Mouse (Mus musculus): ENCODE data around the gene Gm20458. TPM values are rescaled to one million over a fixed set of nuclear protein-coding genes. Genes with fewer than 3 reads are reported as not detected.

Gm20458 gene
- polyA plus RNA-seq (2015; fragmentation: Nextera tagmentation; extraction: Ambion mirVana): 12.2 and 12.5 TPM in 2 replicates

GRCm38 (mm10) chr2:164460745-164461551, at the start of gene Gm20458:
Gm20458 (plus strand) TSS chr2:164460967.
- under 1% methylated on average over 76 of the region's 79 CpGs for WGBS
- no peaks in the 10 kb centered on the region for H3K27me3 ChIP-seq
- H3K4me2 ChIP-seq (replicated peaks): peak within 1 kb of the TSS; percentile 68
- peaks cover 28% of the 10 kb centered on the region for H3K36me3 ChIP-seq
- peak; percentile 98 for ATAC-seq (ENCODE audit: insufficient number of reproducible peaks, low FRiP score, low TSS enrichment, low read depth)
- peaks cover 33% of the 10 kb centered on the region for H3K4me1 ChIP-seq
- peak within 1 kb of the TSS; percentile 58 for H3K4me3 ChIP-seq (replicated peaks)
- H3K27ac ChIP-seq (replicated peaks): peak within 1 kb of the TSS; percentile 77
- H3K9ac ChIP-seq: peak within 1 kb of the TSS; percentile 66
- H3K9me3 ChIP-seq (replicated peaks): no peaks in the 10 kb centered on the region

DNA sequence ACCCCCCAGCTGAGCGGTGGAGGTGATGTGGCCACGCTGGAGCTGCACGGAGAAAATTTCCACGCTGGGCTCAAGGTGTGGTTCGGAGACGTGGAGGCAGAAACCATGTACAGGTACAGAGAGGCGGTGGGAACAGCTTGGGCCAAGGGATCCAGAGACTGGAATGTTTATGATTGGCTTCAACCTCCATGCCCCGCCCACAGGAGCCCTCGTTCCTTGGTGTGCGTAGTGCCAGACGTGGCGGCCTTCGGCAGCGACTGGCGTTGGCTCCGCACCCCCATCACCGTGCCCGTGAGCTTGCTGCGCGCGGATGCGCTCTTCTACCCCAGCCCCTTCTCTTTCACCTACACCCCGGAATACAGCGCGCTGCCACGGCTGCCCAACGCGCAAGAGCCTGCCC, 46.6 kb upstream of the Gm20458 start:
- Histone ChIP-seq H3K4me3 (replicated peaks) (peak overlapping the region; percentile 13; the same call in 1 of the 2 replicates), H3K36me3 (no peaks in the 10 kb centered on the region), H3K9me3 (replicated peaks) (no peaks in the 10 kb centered on the region), H3K4me1 (peaks cover 7% of the 10 kb centered on the region; the same call in 1 of the 2 replicates), H3K9ac (no peak overlapping the region), H3K27me3 (peaks cover 32% of the 10 kb centered on the region), H3K27ac (replicated peaks) (no peak overlapping the region), H3K4me2 (replicated peaks) (peak overlapping the region; percentile 46)
- no peak for ATAC-seq (ENCODE audit: insufficient number of reproducible peaks, low FRiP score, low TSS enrichment, low read depth)
- WGBS: 19% methylated on average over 28 of the region's 28 CpGs

DNA sequence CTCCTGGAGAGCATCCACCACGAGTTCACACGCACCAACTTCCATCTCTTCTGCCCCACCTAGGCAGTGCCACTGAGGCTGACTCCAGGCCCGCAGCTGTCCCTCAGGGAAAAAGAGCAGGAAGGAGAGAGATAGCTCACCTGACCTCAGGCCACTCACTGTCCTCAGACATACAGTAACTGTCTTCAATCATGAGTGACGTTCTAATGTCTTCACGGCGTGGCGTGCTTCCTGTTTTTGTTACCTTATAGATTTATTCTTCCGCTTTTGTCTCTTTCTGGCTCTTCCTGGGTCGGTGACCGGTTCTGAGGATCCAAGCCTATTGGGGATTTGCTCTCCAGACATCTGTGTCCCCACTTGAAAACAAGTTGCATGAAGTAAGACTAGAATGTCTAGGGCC, 46.2 kb upstream of the Gm20458 start:
- 72% methylated on average over 10 of the region's 10 CpGs for WGBS
- Histone ChIP-seq H3K9me3 (replicated peaks) (no peaks in the 10 kb centered on the region), H3K9ac (no peak overlapping the region), H3K4me1 (peaks cover 7% of the 10 kb centered on the region; the same call in 1 of the 2 replicates), H3K27ac (replicated peaks) (no peak overlapping the region), H3K36me3 (no peaks in the 10 kb centered on the region), H3K4me3 (replicated peaks) (peak overlapping the region; percentile 13; the same call in 1 of the 2 replicates), H3K4me2 (replicated peaks) (peak overlapping the region; percentile 46), H3K27me3 (peaks cover 27% of the 10 kb centered on the region)
- no peak for ATAC-seq (ENCODE audit: insufficient number of reproducible peaks, low FRiP score, low TSS enrichment, low read depth)

DNA sequence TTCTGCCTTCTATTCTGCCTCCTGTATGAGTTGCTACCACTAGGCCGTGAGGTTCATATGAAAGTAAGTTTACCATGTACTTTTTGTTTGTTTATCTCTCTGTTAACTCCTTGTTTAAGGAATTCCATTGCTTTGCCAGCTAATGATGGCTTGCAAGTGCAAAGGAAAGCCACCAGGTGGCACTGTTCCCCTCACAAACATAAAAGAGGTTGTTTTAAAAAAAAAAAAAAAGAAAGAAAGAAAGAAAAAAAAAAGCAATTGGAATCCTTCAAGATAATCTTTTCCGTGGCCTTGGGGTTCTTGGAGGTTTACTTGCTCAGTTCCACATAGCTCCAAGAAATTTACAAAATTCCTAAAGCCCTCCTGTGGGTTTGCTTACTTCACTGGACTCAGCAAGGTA, 43.6 kb upstream of the Gm20458 start:
- Histone ChIP-seq H3K9ac (no peak overlapping the region), H3K4me1 (peaks cover 7% of the 10 kb centered on the region; the same call in 1 of the 2 replicates), H3K27me3 (peaks cover 12% of the 10 kb centered on the region), H3K4me3 (replicated peaks) (no peak overlapping the region), H3K4me2 (replicated peaks) (no peak overlapping the region), H3K36me3 (no peaks in the 10 kb centered on the region), H3K9me3 (replicated peaks) (no peaks in the 10 kb centered on the region), H3K27ac (replicated peaks) (no peak overlapping the region)
- ATAC-seq (ENCODE audit: insufficient number of reproducible peaks, low FRiP score, low TSS enrichment, low read depth): no peak
- WGBS: 0% methylated on average over 2 of the region's 2 CpGs

DNA sequence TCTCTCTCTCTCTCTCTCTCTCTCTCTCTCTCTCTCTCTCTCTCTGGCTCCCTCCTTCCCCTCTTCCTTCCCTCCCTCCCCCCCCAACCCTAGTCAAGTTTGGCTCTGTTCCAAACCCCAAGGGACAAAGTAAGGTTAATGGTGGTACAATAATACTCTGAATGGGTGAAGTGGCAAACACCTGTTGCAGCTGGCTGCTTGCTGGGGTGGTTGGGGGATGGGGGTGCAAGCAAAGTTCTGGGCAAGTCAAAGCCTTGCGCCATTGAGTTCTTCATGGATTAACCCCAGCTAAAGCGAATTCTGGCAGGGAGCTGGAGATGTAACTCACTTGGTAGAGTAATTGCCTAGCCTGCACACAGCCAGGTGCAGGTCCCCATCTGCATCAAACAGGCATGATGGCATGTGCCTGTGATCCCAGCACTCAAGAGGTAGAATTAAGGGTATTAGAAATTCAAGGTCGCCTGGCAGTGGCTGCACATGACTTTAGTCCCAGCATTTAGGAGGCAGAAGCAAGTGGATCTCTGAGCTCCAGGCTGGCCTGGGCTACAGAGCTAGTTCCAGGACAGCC, 42.4 kb upstream of the Gm20458 start:
- no peak overlapping the region for H3K4me3 ChIP-seq (replicated peaks)
- H3K4me2 ChIP-seq (replicated peaks): no peak overlapping the region
- ATAC-seq (ENCODE audit: insufficient number of reproducible peaks, low FRiP score, low TSS enrichment, low read depth): no peak
- peaks cover 7% of the 10 kb centered on the region; the same call in 1 of the 2 replicates for H3K4me1 ChIP-seq
- 37% methylated on average over 3 of the region's 3 CpGs for WGBS
- no peaks in the 10 kb centered on the region for H3K9me3 ChIP-seq (replicated peaks)
- H3K9ac ChIP-seq: no peak overlapping the region
- H3K27ac ChIP-seq (replicated peaks): no peak overlapping the region
- H3K36me3 ChIP-seq: peaks cover 1% of the 10 kb centered on the region
- H3K27me3 ChIP-seq: peaks cover 12% of the 10 kb centered on the region

- no peak for ATAC-seq (ENCODE audit: insufficient number of reproducible peaks, low FRiP score, low TSS enrichment, low read depth)
- Histone ChIP-seq H3K9me3 (replicated peaks) (no peaks in the 10 kb centered on the region), H3K4me2 (replicated peaks) (no peak overlapping the region), H3K27ac (replicated peaks) (no peak overlapping the region), H3K36me3 (peaks cover 12% of the 10 kb centered on the region), H3K4me3 (replicated peaks) (no peak overlapping the region), H3K9ac (no peak overlapping the region), H3K27me3 (peaks cover 6% of the 10 kb centered on the region; the same call in 1 of the 2 replicates), H3K4me1 (peaks cover under 1% of the 10 kb centered on the region; the same call in 1 of the 2 replicates)
- 7% methylated on average over 3 of the region's 3 CpGs for WGBS
Measured at GRCm38 (mm10) chr2:164419489-164419888, 41.3 kb upstream of the Gm20458 start.

- 0 out of 2 replicates have a peak overlapping the region, but pooled peaks have one; percentile 52 for H3K27ac ChIP-seq (replicated peaks)
- ATAC-seq (ENCODE audit: insufficient number of reproducible peaks, low FRiP score, low TSS enrichment, low read depth): no peak
- 74% methylated on average over 7 of the region's 7 CpGs for WGBS
- H3K36me3 ChIP-seq: peaks cover 23% of the 10 kb centered on the region
- no peaks in the 10 kb centered on the region for H3K27me3 ChIP-seq
- H3K4me1 ChIP-seq: no peaks in the 10 kb centered on the region; the same call in 1 of the 2 replicates
- no peaks in the 10 kb centered on the region for H3K9me3 ChIP-seq (replicated peaks)
- H3K9ac ChIP-seq: no peak overlapping the region
- H3K4me2 ChIP-seq (replicated peaks): no peak overlapping the region
- no peak overlapping the region for H3K4me3 ChIP-seq (replicated peaks)
Measured at GRCm38 (mm10) chr2:164421306-164421705, 39.5 kb upstream of the Gm20458 start.

DNA sequence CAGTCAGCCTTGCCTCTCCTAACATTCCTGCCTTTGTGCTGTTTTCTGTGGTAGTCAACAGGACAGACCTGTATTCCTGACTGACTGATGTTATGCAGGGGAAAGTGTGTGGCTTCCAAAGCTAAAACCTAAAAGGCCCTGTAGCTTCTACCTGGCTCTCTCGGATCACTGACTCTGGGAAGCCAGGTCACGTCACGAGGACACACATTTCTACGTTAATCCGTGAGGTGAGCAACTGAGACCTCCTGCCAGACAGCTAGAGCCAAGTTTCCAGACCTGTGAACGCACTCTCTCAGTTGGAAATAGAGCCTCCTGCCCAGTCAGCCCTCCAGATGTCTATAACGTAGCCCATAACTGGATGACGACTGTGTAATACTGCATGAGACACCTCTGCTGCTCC, 38.8 kb upstream of the Gm20458 start:
- WGBS: 63% methylated on average over 8 of the region's 8 CpGs
- no peak overlapping the region for H3K4me2 ChIP-seq (replicated peaks)
- H3K36me3 ChIP-seq: peaks cover 30% of the 10 kb centered on the region
- no peaks in the 10 kb centered on the region; the same call in 1 of the 2 replicates for H3K4me1 ChIP-seq
- ATAC-seq (ENCODE audit: insufficient number of reproducible peaks, low FRiP score, low TSS enrichment, low read depth): no peak
- H3K4me3 ChIP-seq (replicated peaks): no peak overlapping the region
- peak overlapping the region; percentile 52; the same call in 1 of the 2 replicates for H3K27ac ChIP-seq (replicated peaks)
- H3K27me3 ChIP-seq: no peaks in the 10 kb centered on the region
- H3K9ac ChIP-seq: no peak overlapping the region
- no peaks in the 10 kb centered on the region for H3K9me3 ChIP-seq (replicated peaks)

- H3K4me1 ChIP-seq: no peaks in the 10 kb centered on the region; the same call in 1 of the 2 replicates
- H3K4me3 ChIP-seq (replicated peaks): no peak overlapping the region
- no peaks in the 10 kb centered on the region for H3K9me3 ChIP-seq (replicated peaks)
- 85% methylated on average over 15 of the region's 15 CpGs for WGBS
- H3K9ac ChIP-seq: no peak overlapping the region
- H3K27me3 ChIP-seq: no peaks in the 10 kb centered on the region
- no peak overlapping the region for H3K4me2 ChIP-seq (replicated peaks)
- ATAC-seq (ENCODE audit: insufficient number of reproducible peaks, low FRiP score, low TSS enrichment, low read depth): no peak
- H3K27ac ChIP-seq (replicated peaks): 0 out of 2 replicates have a peak overlapping the region, but pooled peaks have one; percentile 4
- H3K36me3 ChIP-seq: peaks cover 39% of the 10 kb centered on the region
Measured at GRCm38 (mm10) chr2:164422675-164423393, 37.9 kb upstream of the Gm20458 start.

DNA sequence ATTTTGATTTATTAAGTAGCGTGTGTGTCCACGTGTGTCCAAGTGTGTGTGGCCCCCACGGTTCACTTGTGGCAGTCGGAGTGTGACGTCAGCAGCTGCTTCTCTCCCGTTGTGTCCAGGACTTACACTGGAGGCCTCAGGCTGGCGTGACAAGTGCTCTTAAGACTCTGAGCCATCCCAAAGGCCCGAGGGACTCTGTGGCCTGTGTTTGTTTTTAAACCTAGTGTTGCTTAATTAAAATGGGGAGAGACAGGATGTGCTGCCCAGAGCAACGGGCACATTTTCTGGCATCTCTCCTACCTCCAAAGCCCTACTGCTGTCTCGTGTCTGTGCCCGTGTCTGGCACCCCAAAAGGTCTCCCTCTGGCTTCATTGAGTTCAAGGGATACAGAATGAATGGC, 37.3 kb upstream of the Gm20458 start:
- Histone ChIP-seq H3K27me3 (no peaks in the 10 kb centered on the region), H3K4me2 (replicated peaks) (no peak overlapping the region), H3K9me3 (replicated peaks) (no peaks in the 10 kb centered on the region), H3K4me1 (no peaks in the 10 kb centered on the region; the same call in 1 of the 2 replicates), H3K4me3 (replicated peaks) (no peak overlapping the region), H3K9ac (no peak overlapping the region), H3K27ac (replicated peaks) (no peak overlapping the region), H3K36me3 (peaks cover 44% of the 10 kb centered on the region)
- 77% methylated on average over 11 of the region's 11 CpGs for whole genome bisulfite sequencing
- no peak for ATAC-seq (ENCODE audit: insufficient number of reproducible peaks, low FRiP score, low TSS enrichment, low read depth)

GRCm38 (mm10) chr2:164424406-164424805, 36.4 kb upstream of the Gm20458 start:
- H3K36me3 ChIP-seq: peaks cover 53% of the 10 kb centered on the region
- H3K4me2 ChIP-seq (replicated peaks): no peak overlapping the region
- H3K9me3 ChIP-seq (replicated peaks): no peaks in the 10 kb centered on the region
- no peaks in the 10 kb centered on the region for H3K4me1 ChIP-seq
- ATAC-seq (ENCODE audit: insufficient number of reproducible peaks, low FRiP score, low TSS enrichment, low read depth): no peak
- H3K27ac ChIP-seq (replicated peaks): no peak overlapping the region
- WGBS: 85% methylated on average over 8 of the region's 8 CpGs
- H3K4me3 ChIP-seq (replicated peaks): no peak overlapping the region
- no peak overlapping the region for H3K9ac ChIP-seq
- no peaks in the 10 kb centered on the region for H3K27me3 ChIP-seq

Measured in embryonic facial prominence, embryonic 15.5 days (tissue).